8 mouse cellular contexts compared by ENCODE assay signal in the genomic region with DNA sequence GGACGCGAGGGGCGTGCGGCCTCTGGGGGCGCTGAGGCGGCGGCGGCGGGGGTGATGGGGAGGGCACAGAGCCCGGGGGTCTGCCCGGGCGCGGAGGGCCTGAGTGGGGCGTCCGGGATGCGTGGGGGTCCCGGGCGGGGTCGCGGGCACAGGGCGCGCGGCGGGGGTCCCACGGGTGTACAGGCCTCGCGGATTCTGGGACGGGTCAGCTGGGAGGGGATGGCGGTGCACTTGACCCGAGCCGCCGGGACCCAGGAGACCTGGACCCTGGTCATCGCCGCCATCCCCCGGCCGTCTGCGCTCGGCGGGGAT. TPM values are rescaled to one million over a fixed set of nuclear protein-coding genes. Genes with fewer than 3 reads are reported as not detected.
A peak's percentile ranks its signal among the peaks of the same experiment; 100 is the strongest.
DNase-seq lines count a peak whose midpoint lies in the region; ATAC-seq and TF ChIP-seq lines count a peak whose summit lies in the region.

No protein-coding gene starts in this region.

- no peak for DNase-seq in heart, postnatal 0 days (ENCODE audit: low spot score)
- no peak for DNase-seq in heart, adult 18-20 months
- no peak for DNase-seq in c-Kit-positive CD71-positive TER-119-positive erythroid progenitor cells, embryonic 14.5 days (ENCODE audit: low spot score)
- DNase-seq in adrenal gland, postnatal 4 days (ENCODE audit: low spot score in 2 of 2) = no peak
- no peak for DNase-seq in cerebellum, postnatal 36 days

- H3K9ac ChIP-seq in heart, postnatal 0 days (replicated peaks; ENCODE audit: low read depth, low read length) = peak overlapping the region; percentile 94
- peak overlapping the region; percentile 82 for H3K9ac ChIP-seq in hindbrain, embryonic 15.5 days
- peak overlapping the region; percentile 96 for H3K9ac ChIP-seq in midbrain, embryonic 16.5 days (ENCODE audit: low read depth, low read length)

- no peaks in the 10 kb centered on the region for H3K9me3 ChIP-seq in heart, postnatal 0 days (replicated peaks; ENCODE audit: control insufficient read depth, low read length)
- no peaks in the 10 kb centered on the region for H3K9me3 ChIP-seq in hindbrain, embryonic 15.5 days
- no peaks in the 10 kb centered on the region for H3K9me3 ChIP-seq in midbrain, embryonic 16.5 days (replicated peaks; ENCODE audit: control insufficient read depth, low read length, poor library complexity, severe bottlenecking)

- ATAC-seq in heart, postnatal 0 days (ENCODE audit: insufficient read depth, low read depth) = 0 out of 2 replicates have a peak, but pooled peaks have one; percentile 3
- peak; percentile 9; the same call in 1 of the 2 replicates for ATAC-seq in hindbrain, embryonic 15.5 days (ENCODE audit: low FRiP score, low read depth)
- ATAC-seq in midbrain, embryonic 16.5 days = no peak; the same call in 1 of the 2 replicates

- TF ChIP-seq EP300 in heart, postnatal 0 days (IDR thresholded peaks at IDR 0.05; ENCODE audit: low read depth) = no peak

- no peak for TF ChIP-seq CTCF in heart, postnatal 0 days (IDR thresholded peaks at IDR 0.05; ENCODE audit: low read depth)

- H3K27me3 ChIP-seq in heart, postnatal 0 days (ENCODE audit: control insufficient read depth, insufficient read depth, low read length) = no peaks in the 10 kb centered on the region
- H3K27me3 ChIP-seq in hindbrain, embryonic 15.5 days = no peaks in the 10 kb centered on the region
- H3K27me3 ChIP-seq in midbrain, embryonic 16.5 days (ENCODE audit: control insufficient read depth, insufficient read depth, low read depth, low read length) = no peaks in the 10 kb centered on the region

- H3K36me3 ChIP-seq in heart, postnatal 0 days (replicated peaks; ENCODE audit: control insufficient read depth, insufficient read depth, low read length) = no peaks in the 10 kb centered on the region
- H3K36me3 ChIP-seq in hindbrain, embryonic 15.5 days = no peaks in the 10 kb centered on the region
- H3K36me3 ChIP-seq in midbrain, embryonic 16.5 days (ENCODE audit: control insufficient read depth, insufficient read depth, low read length) = 0 out of 2 replicates have a peak, but pooled peaks cover 2% of the 10 kb centered on the region

- peaks cover 18% of the 10 kb centered on the region for H3K4me1 ChIP-seq in heart, postnatal 0 days (ENCODE audit: control insufficient read depth, insufficient read depth)
- peaks cover 16% of the 10 kb centered on the region for H3K4me1 ChIP-seq in brown adipose tissue, adult 24 weeks (ENCODE audit: control insufficient read depth, insufficient read depth, insufficient read length, low read length)
- H3K4me1 ChIP-seq in hindbrain, embryonic 15.5 days (replicated peaks) = peaks cover 41% of the 10 kb centered on the region
- peaks cover 40% of the 10 kb centered on the region for H3K4me1 ChIP-seq in midbrain, embryonic 16.5 days (ENCODE audit: control insufficient read depth, insufficient read depth, low read length)

- H3K27ac ChIP-seq in heart, postnatal 0 days (ENCODE audit: low read depth) = peak overlapping the region; percentile 98
- H3K27ac ChIP-seq in brown adipose tissue, adult 24 weeks (replicated peaks; ENCODE audit: low read depth, low read length) = peak overlapping the region; percentile 90
- H3K27ac ChIP-seq in hindbrain, embryonic 15.5 days (replicated peaks) = peak overlapping the region; percentile 100
- peak overlapping the region; percentile 99 for H3K27ac ChIP-seq in midbrain, embryonic 16.5 days (ENCODE audit: low read length)

- H3K4me3 ChIP-seq in heart, postnatal 0 days (ENCODE audit: low read depth, low read length) = peak overlapping the region; percentile 95
- peak overlapping the region; percentile 71 for H3K4me3 ChIP-seq in brown adipose tissue, adult 24 weeks (ENCODE audit: insufficient read depth, low read depth, low read length)
- peak overlapping the region; percentile 92 for H3K4me3 ChIP-seq in hindbrain, embryonic 15.5 days
- peak overlapping the region; percentile 99 for H3K4me3 ChIP-seq in midbrain, embryonic 16.5 days (ENCODE audit: low read depth, low read length)

- peak overlapping the region; percentile 82 for H3K4me2 ChIP-seq in heart, postnatal 0 days (ENCODE audit: low read depth, low read length)
- H3K4me2 ChIP-seq in hindbrain, embryonic 15.5 days = peak overlapping the region; percentile 91
- H3K4me2 ChIP-seq in midbrain, embryonic 16.5 days (ENCODE audit: low read length) = peak overlapping the region; percentile 70

- WGBS in heart, postnatal 0 days = under 1% methylated on average over 17 of the region's 39 CpGs
- WGBS in hindbrain, embryonic 15.5 days = 0% methylated on average over 16 of the region's 39 CpGs
- WGBS in midbrain, embryonic 16.5 days = 1% methylated on average over 12 of the region's 39 CpGs

RNA-seq across cellular contexts. Expression of a gene that starts 0.3 kb away (rescaled TPM):
- 13.1 and 17.9 TPM in 2 replicates for total RNA-seq in heart, postnatal 0 days (2014; rRNA removed; ENCODE audit: low replicate concordance)
- polyA plus RNA-seq in heart, postnatal 0 days (2015; fragmentation: Nextera tagmentation; extraction: Ambion mirVana) = 10.7 and 10.9 TPM in 2 replicates
- total RNA-seq in heart, adult 18-20 months (2021) = 10 to 100 TPM; 13.6 to 14.0 TPM
- polyA plus RNA-seq in brown adipose tissue, adult 24 weeks (2012; ENCODE audit: insufficient read depth, insufficient read length, missing spikeins) = 18.4 and 21.4 TPM in 2 replicates
- polyA plus RNA-seq in hindbrain, embryonic 15.5 days (2015; fragmentation: Nextera tagmentation; extraction: Ambion mirVana) = 23.3 and 23.9 TPM in 2 replicates
- 29.9 and 32.4 TPM in 2 replicates for polyA plus RNA-seq in midbrain, embryonic 16.5 days (2015; fragmentation: Nextera tagmentation; extraction: Ambion mirVana)
- 10 to 100 TPM; 41.5 to 46.1 TPM for total RNA-seq in adrenal gland, postnatal 4 days (2021)

RNA-seq across cellular contexts. Expression of a gene that starts 54.6 kb away (rescaled TPM):
- total RNA-seq in heart, postnatal 0 days (2014; rRNA removed; ENCODE audit: low replicate concordance) = 5.6 and 9.3 TPM in 2 replicates
- polyA plus RNA-seq in heart, postnatal 0 days (2015; fragmentation: Nextera tagmentation; extraction: Ambion mirVana) = 4.8 and 6.0 TPM in 2 replicates
- total RNA-seq in heart, adult 18-20 months (2021) = 1 to 10 TPM in 1 of 2 experiments, under 1 TPM in 1; 0.32 to 1.3 TPM
- polyA plus RNA-seq in brown adipose tissue, adult 24 weeks (2012; ENCODE audit: insufficient read depth, insufficient read length, missing spikeins) = not detected in 2 replicates
- polyA plus RNA-seq in hindbrain, embryonic 15.5 days (2015; fragmentation: Nextera tagmentation; extraction: Ambion mirVana) = 55.6 and 76.0 TPM in 2 replicates
- polyA plus RNA-seq in midbrain, embryonic 16.5 days (2015; fragmentation: Nextera tagmentation; extraction: Ambion mirVana) = 37.3 and 41.4 TPM in 2 replicates
- total RNA-seq in adrenal gland, postnatal 4 days (2021) = 10 to 100 TPM; 24.3 to 27.6 TPM
